Mouse (Mus musculus) myocyte (in vitro differentiated cells): ENCODE measurements around the gene Adsl.

Source experiments
- E2F4 ChIP-seq: IDR thresholded peaks from one replicate; pipeline ENCODE4 v1.6.1; 2011; ENCODE audit warnings: mild to moderate bottlenecking, control low read depth, moderate library complexity; ENCODE audit not compliant: insufficient read depth
- POLR2A ChIP-seq: IDR thresholded peaks from one replicate; pipeline ENCODE4 v1.6.1; 2011; ENCODE audit warnings: low read depth, mild to moderate bottlenecking, control low read depth, moderate library complexity; ENCODE audit not compliant: insufficient read length
- USF1 ChIP-seq: IDR thresholded peaks from one replicate; pipeline ENCODE4 v1.6.1; 2011; ENCODE audit warnings: low read depth, mild to moderate bottlenecking, control low read depth, moderate library complexity

DNA sequence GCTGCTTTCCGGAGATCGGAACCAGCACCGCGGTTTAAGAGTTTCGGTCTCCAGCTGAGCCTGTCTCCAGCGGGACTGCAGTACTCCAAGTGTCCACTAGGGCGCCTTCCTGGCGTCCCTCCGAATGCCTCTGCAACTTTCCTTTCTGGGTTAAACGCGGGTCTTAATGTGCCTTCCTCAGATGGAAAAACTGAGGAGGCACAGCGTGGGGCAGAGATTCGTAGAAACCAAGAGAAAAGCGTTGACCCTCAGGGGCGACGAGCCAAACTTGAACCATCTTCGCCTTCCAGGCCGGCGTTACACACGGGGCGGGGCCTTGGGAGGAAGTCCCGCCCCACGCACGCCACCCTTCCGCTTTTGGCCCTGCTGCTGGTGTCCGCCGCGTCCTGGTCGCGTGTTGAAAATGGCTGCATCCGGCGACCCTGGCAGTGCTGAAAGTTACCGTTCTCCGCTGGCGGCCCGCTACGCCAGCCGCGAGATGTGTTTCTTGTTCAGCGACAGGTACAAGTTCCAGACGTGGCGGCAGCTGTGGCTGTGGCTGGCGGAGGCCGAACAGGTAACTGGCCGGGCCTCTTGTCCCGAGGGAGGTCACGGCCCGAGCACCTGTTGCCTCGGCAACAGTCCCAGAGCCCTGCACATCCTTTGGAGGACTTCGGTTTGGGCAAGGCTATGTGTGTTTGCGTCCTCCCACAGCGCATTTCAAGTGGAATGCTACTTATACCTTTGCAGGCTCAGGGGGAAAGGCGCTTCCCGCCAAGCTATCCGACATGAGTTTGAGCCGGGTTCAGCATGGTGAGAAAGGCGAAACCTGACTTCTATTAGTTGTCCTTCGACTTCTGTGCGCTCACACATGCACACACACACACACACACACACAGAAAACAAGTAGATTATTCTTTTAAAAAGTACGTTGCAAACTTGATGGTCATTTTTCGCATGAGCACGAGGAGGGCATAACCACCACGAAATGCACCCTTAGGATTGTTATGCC is at the start of gene Adsl:
- peak; percentile 99 for TF ChIP-seq POLR2A
- no peak for TF ChIP-seq USF1
- TF ChIP-seq E2F4, result no peak
